Comparison of ENCODE assay signal across 26 mouse cellular contexts in the genomic region with DNA sequence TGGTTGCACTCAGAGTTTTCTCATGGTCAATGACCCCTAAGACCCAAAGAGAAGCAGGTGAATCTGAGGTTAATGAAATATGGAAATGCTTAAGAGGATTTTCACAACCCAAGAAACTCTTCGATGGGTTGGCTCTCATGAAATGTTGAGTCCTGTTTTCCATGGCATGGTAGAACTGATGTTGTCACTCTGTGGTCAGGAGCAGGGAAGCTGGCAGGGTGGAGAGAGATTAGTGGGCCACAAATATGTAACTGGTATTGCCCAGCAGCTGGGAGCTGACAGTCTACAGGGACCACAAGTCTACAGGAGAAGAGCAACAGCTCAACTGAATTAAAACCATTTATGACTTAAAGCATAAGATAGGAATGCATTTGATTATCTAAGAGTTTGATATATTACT.
A peak's percentile ranks its signal among the peaks of the same experiment; 100 is the strongest.
DNase-seq lines count a peak whose midpoint lies in the region; ATAC-seq lines count a peak whose summit lies in the region.
"Had no signal": no experiment of that assay in that cellular context is flagged by ENCODE, and none has a peak within 500 bp of the region (broad histone marks: within the 10 kb centered on the region; RNA-seq: fewer than 3 reads in every experiment).

No protein-coding gene starts in this region.

- no peak overlapping the region for H3K4me3 ChIP-seq in hindbrain, embryonic 11.5 days (ENCODE audit: low read depth, low read length)
- H3K4me3 ChIP-seq: embryonic facial prominence, embryonic 10.5 days; embryonic facial prominence, embryonic 12.5 days; forebrain, embryonic 10.5 days; forebrain, embryonic 12.5 days had no signal

- ATAC-seq in hindbrain, embryonic 11.5 days (ENCODE audit: low FRiP score): no peak
- ATAC-seq: activated CD4-positive, CD25-positive, alpha-beta regulatory T cell, adult 4 months; CD4-positive, CD25-positive, alpha-beta regulatory T cell, adult 4 months; forebrain, embryonic 14.5 days; forebrain, embryonic 16.5 days had no signal

- no peaks in the 10 kb centered on the region for H3K36me3 ChIP-seq in hindbrain, embryonic 11.5 days (ENCODE audit: control insufficient read depth, insufficient read depth, low read length)
- H3K36me3 ChIP-seq: embryonic facial prominence, embryonic 10.5 days; embryonic facial prominence, embryonic 12.5 days; forebrain, embryonic 10.5 days; forebrain, embryonic 12.5 days; G1E had no signal

- DNase-seq in 3134 (ENCODE audit: extremely low read depth, insufficient read length, low spot score): peak; percentile 4
- DNase-seq in 3T3-L1 (ENCODE audit: low read depth, low spot score): peak; percentile 20
- DNase-seq in Muller cell, postnatal 12 days (ENCODE audit: inconsistent ontology term): peak; percentile 47
- peak; percentile 90 for DNase-seq in fibroblast of lung, adult 2 months (ENCODE audit: low read depth)
- DNase-seq in kidney, postnatal 4 days: no peak
- DNase-seq in kidney, postnatal 36 days: no peak
- DNase-seq in hindbrain, embryonic 11.5 days (ENCODE audit: low spot score): no peak
- DNase-seq in spleen, postnatal 4 days (ENCODE audit: low spot score in 2 of 2): no peak
- DNase-seq: adrenal gland, adult 8-10 months; adrenal gland, postnatal 14 days; adrenal gland, postnatal 36 days; cerebellum, adult 11-12 months; cerebellum, adult 2 months; cerebellum, adult 9-10 months; cerebellum, postnatal 10 days; cerebellum, postnatal 25 days had no signal

- 91% methylated on average over 1 of the region's 1 CpGs for WGBS in hindbrain, embryonic 11.5 days

- H3K4me2 ChIP-seq in hindbrain, embryonic 11.5 days (replicated peaks; ENCODE audit: low read depth, low read length): no peak overlapping the region
- H3K4me2 ChIP-seq: embryonic facial prominence, embryonic 12.5 days; forebrain, embryonic 12.5 days had no signal

- H3K9me3 ChIP-seq in hindbrain, embryonic 11.5 days (ENCODE audit: control insufficient read depth, low read length): no peaks in the 10 kb centered on the region
- H3K9me3 ChIP-seq: embryonic facial prominence, embryonic 10.5 days; embryonic facial prominence, embryonic 12.5 days; forebrain, embryonic 10.5 days; forebrain, embryonic 12.5 days; G1E had no signal

- no peak overlapping the region for H3K27ac ChIP-seq in hindbrain, embryonic 11.5 days (ENCODE audit: low read depth, low read length)
- H3K27ac ChIP-seq: embryonic facial prominence, embryonic 10.5 days; embryonic facial prominence, embryonic 12.5 days; forebrain, embryonic 10.5 days; forebrain, embryonic 12.5 days had no signal

- no peaks in the 10 kb centered on the region for H3K4me1 ChIP-seq in hindbrain, embryonic 11.5 days (replicated peaks; ENCODE audit: control insufficient read depth, insufficient read depth, low read length)
- H3K4me1 ChIP-seq: embryonic facial prominence, embryonic 10.5 days; embryonic facial prominence, embryonic 12.5 days; forebrain, embryonic 10.5 days; forebrain, embryonic 12.5 days had no signal

- H3K27me3 ChIP-seq in hindbrain, embryonic 11.5 days (ENCODE audit: control insufficient read depth, insufficient read depth, low read length): no peaks in the 10 kb centered on the region
- H3K27me3 ChIP-seq: CH12.LX; embryonic facial prominence, embryonic 12.5 days; forebrain, embryonic 12.5 days had no signal

- no peak overlapping the region for H3K9ac ChIP-seq in hindbrain, embryonic 11.5 days (ENCODE audit: low read depth, low read length)
- H3K9ac ChIP-seq: embryonic facial prominence, embryonic 12.5 days; forebrain, embryonic 12.5 days had no signal

Comparison
In these comparisons a context has a peak if more than half of its experiments do, and no peak if none do; other contexts are left out.
1. DNase-seq: peak in 3134 (single experiment), 3T3-L1 (single experiment), Muller cell, postnatal 12 days (single experiment) and fibroblast of lung, adult 2 months (single experiment); none in kidney, postnatal 4 days (0 of 2), kidney, postnatal 36 days (0 of 2), hindbrain, embryonic 11.5 days (single experiment) and spleen, postnatal 4 days (0 of 2).